Mouse (Mus musculus) CD8-positive naive resting alpha-beta T cell, adult 2 months (primary cell): ENCODE data around the gene Atp13a2.

Experiments
- DNase-seq, 2 experiments: peaks; one replicate each; pipeline ENCODE4 v3.0.0; 2022; ENCODE audit warnings: low read depth in 2 of 2, low spot score in 2 of 2

Gene Atp13a2

GRCm38 (mm10) chr4:140961467-140962206 is 25.0 kb upstream of the Atp13a2 start:
- DNase-seq: no peak

GRCm38 (mm10) chr4:140962207-140962909 is 24.3 kb upstream of the Atp13a2 start:
- no peak for DNase-seq

GRCm38 (mm10) chr4:140962950-140963349 is 23.7 kb upstream of the Atp13a2 start:
- no peak for DNase-seq

GRCm38 (mm10) chr4:140963941-140964597 is 22.6 kb upstream of the Atp13a2 start:
- no peak for DNase-seq

- DNase-seq: peak; percentile 58 to 75
These were observed 22.1 kb upstream of the Atp13a2 start for GRCm38 (mm10) chr4:140964620-140965019.

- DNase-seq: no peak
These were observed 19.1 kb upstream of the Atp13a2 start for GRCm38 (mm10) chr4:140967386-140968159.

GRCm38 (mm10) chr4:140971691-140972090 is 15.0 kb upstream of the Atp13a2 start:
- no peak for DNase-seq

- no peak for DNase-seq
These were observed 12.3 kb upstream of the Atp13a2 start for GRCm38 (mm10) chr4:140974408-140974807.

- no peak for DNase-seq
These were observed 11.3 kb upstream of the Atp13a2 start for GRCm38 (mm10) chr4:140975356-140975755.

- no peak for DNase-seq
These were observed 9.4 kb upstream of the Atp13a2 start for GRCm38 (mm10) chr4:140977278-140977677.

GRCm38 (mm10) chr4:140977886-140978692 is 8.6 kb upstream of the Atp13a2 start:
- DNase-seq: no peak

GRCm38 (mm10) chr4:140981605-140982004 is 5.1 kb upstream of the Atp13a2 start:
- DNase-seq: no peak

- DNase-seq: no peak
These were observed 3.9 kb upstream of the Atp13a2 start for GRCm38 (mm10) chr4:140982808-140983207.

GRCm38 (mm10) chr4:140983442-140983841 is 3.2 kb upstream of the Atp13a2 start:
- peak; percentile 25 to 32 for DNase-seq

GRCm38 (mm10) chr4:140984544-140984943 is 2.1 kb upstream of the Atp13a2 start:
- no peak for DNase-seq

- no peak for DNase-seq
These were observed 506 bp upstream of the Atp13a2 start for GRCm38 (mm10) chr4:140986024-140986710.

GRCm38 (mm10) chr4:140987476-140987875 is 803 bp downstream of the Atp13a2 start:
- no peak for DNase-seq

GRCm38 (mm10) chr4:140988706-140989290 is 2.1 kb downstream of the Atp13a2 start:
- no peak for DNase-seq

- DNase-seq: no peak
These were observed 2.8 kb downstream of the Atp13a2 start for GRCm38 (mm10) chr4:140989447-140989846.
